ENCODE assay signal across 19 mouse cellular contexts in genomic region chr11:86809828-86810227, GRCm38 (mm10). TPM values are rescaled to one million over a fixed set of nuclear protein-coding genes. Genes with fewer than 3 reads are reported as not detected.
DNase-seq lines count a peak whose midpoint lies in the region; ATAC-seq and TF ChIP-seq lines count a peak whose summit lies in the region.
"Had no signal": no experiment of that assay in that cellular context is flagged by ENCODE, and none has a peak within 500 bp of the region (broad histone marks: within the 10 kb centered on the region; RNA-seq: fewer than 3 reads in every experiment).

No protein-coding gene starts in this region.

- 72% methylated on average over 4 of the region's 4 CpGs for WGBS in heart, adult 2 months
- WGBS in hindbrain, embryonic 11.5 days: 70% methylated on average over 4 of the region's 4 CpGs
- 69% methylated on average over 4 of the region's 4 CpGs for WGBS in midbrain, embryonic 13.5 days

- H3K4me2 ChIP-seq in hindbrain, embryonic 11.5 days (replicated peaks; ENCODE audit: low read depth, low read length): no peak overlapping the region
- no peak overlapping the region for H3K4me2 ChIP-seq in midbrain, embryonic 13.5 days (replicated peaks)
- H3K4me2 ChIP-seq: embryonic facial prominence, embryonic 12.5 days; forebrain, embryonic 13.5 days; forebrain, embryonic 15.5 days had no signal

- H3K27me3 ChIP-seq in heart, adult 2 months (ENCODE audit: control insufficient read depth, insufficient read depth, low read length): no peaks in the 10 kb centered on the region
- no peaks in the 10 kb centered on the region for H3K27me3 ChIP-seq in hindbrain, embryonic 11.5 days (ENCODE audit: control insufficient read depth, insufficient read depth, low read length)
- 0 out of 2 replicates have a peak, but pooled peaks cover 4% of the 10 kb centered on the region for H3K27me3 ChIP-seq in midbrain, embryonic 13.5 days
- H3K27me3 ChIP-seq: embryonic facial prominence, embryonic 12.5 days; forebrain, embryonic 13.5 days had no signal

- peaks cover 2% of the 10 kb centered on the region; the same call in 1 of the 2 replicates for H3K36me3 ChIP-seq in heart, adult 2 months (ENCODE audit: control insufficient read depth, insufficient read depth, low read length)
- no peaks in the 10 kb centered on the region for H3K36me3 ChIP-seq in hindbrain, embryonic 11.5 days (ENCODE audit: control insufficient read depth, insufficient read depth, low read length)
- peaks cover 3% of the 10 kb centered on the region; the same call in 1 of the 2 replicates for H3K36me3 ChIP-seq in midbrain, embryonic 13.5 days
- H3K36me3 ChIP-seq: embryonic facial prominence, embryonic 12.5 days had no signal

- H3K9me3 ChIP-seq in hindbrain, embryonic 11.5 days (ENCODE audit: control insufficient read depth, low read length): no peaks in the 10 kb centered on the region
- no peaks in the 10 kb centered on the region for H3K9me3 ChIP-seq in midbrain, embryonic 13.5 days
- H3K9me3 ChIP-seq: embryonic facial prominence, embryonic 10.5 days; embryonic facial prominence, embryonic 12.5 days; forebrain, embryonic 13.5 days; forebrain, embryonic 15.5 days had no signal

- intact Hi-C loops in heart, adult 2 months (cut with DNase I): no loop called here

- peak; percentile 4 for DNase-seq in heart, adult 11 months
- DNase-seq in heart, adult 2 months: no peak
- peak; percentile 53 for DNase-seq in induced T-regulatory cell, adult 2 months (ENCODE audit: low read depth)
- DNase-seq in hindbrain, embryonic 11.5 days (ENCODE audit: low spot score): no peak
- DNase-seq: adrenal gland, adult 8-10 months; adrenal gland, postnatal 14 days; adrenal gland, postnatal 36 days; B cell, adult 2 months; cerebellum, adult 11-12 months; cerebellum, adult 2 months; cerebellum, adult 9-10 months; cerebellum, postnatal 10 days; cerebellum, postnatal 25 days; forebrain, postnatal 0 days had no signal

- no peaks in the 10 kb centered on the region for H3K79me2 ChIP-seq in heart, adult 2 months (replicated peaks; ENCODE audit: control insufficient read depth, insufficient read depth, low read length)

- peaks cover 2% of the 10 kb centered on the region for H3K4me1 ChIP-seq in heart, adult 2 months (ENCODE audit: control insufficient read depth, insufficient read depth, low read length)
- H3K4me1 ChIP-seq in hindbrain, embryonic 11.5 days (replicated peaks; ENCODE audit: control insufficient read depth, insufficient read depth, low read length): no peaks in the 10 kb centered on the region; the same call in 1 of the 2 replicates
- H3K4me1 ChIP-seq in midbrain, embryonic 13.5 days (replicated peaks): peaks cover 10% of the 10 kb centered on the region

- ATAC-seq in hindbrain, embryonic 11.5 days (ENCODE audit: low FRiP score): no peak
- no peak for ATAC-seq in midbrain, embryonic 13.5 days
- ATAC-seq: forebrain, embryonic 13.5 days; forebrain, embryonic 15.5 days; forebrain, postnatal 0 days had no signal

- H3K9ac ChIP-seq in heart, adult 2 months (ENCODE audit: low read depth, low read length): no peak overlapping the region
- H3K9ac ChIP-seq in hindbrain, embryonic 11.5 days (ENCODE audit: low read depth, low read length): no peak overlapping the region
- no peak overlapping the region for H3K9ac ChIP-seq in midbrain, embryonic 13.5 days (replicated peaks)
- H3K9ac ChIP-seq: embryonic facial prominence, embryonic 12.5 days; forebrain, embryonic 13.5 days; forebrain, embryonic 15.5 days; forebrain, postnatal 0 days had no signal

- no peak for TF ChIP-seq POLR2A in heart, adult 2 months (IDR thresholded peaks at IDR 0.05; ENCODE audit: insufficient read depth, low read depth, low read length)

- TF ChIP-seq CTCF in heart, adult 2 months (IDR thresholded peaks at IDR 0.05): no peak

- no peak for TF ChIP-seq EP300 in heart, adult 2 months (IDR thresholded peaks at IDR 0.05; ENCODE audit: insufficient read depth, low read depth, low read length)

- no peak overlapping the region for H3K27ac ChIP-seq in heart, adult 2 months
- H3K27ac ChIP-seq in hindbrain, embryonic 11.5 days (ENCODE audit: low read depth, low read length): no peak overlapping the region
- no peak overlapping the region for H3K27ac ChIP-seq in midbrain, embryonic 13.5 days
- H3K27ac ChIP-seq: embryonic facial prominence, embryonic 10.5 days; embryonic facial prominence, embryonic 12.5 days; forebrain, embryonic 13.5 days; forebrain, embryonic 15.5 days had no signal

- H3K4me3 ChIP-seq in heart, adult 2 months: no peak overlapping the region
- no peak overlapping the region for H3K4me3 ChIP-seq in hindbrain, embryonic 11.5 days (ENCODE audit: low read depth, low read length)
- no peak overlapping the region for H3K4me3 ChIP-seq in midbrain, embryonic 13.5 days (replicated peaks)
- H3K4me3 ChIP-seq: embryonic facial prominence, embryonic 10.5 days; embryonic facial prominence, embryonic 12.5 days; forebrain, embryonic 13.5 days; forebrain, embryonic 15.5 days had no signal

RNA-seq across cellular contexts. Expression of gene Dhx40, which starts 2.3 kb away (rescaled TPM):
- 10 to 100 TPM; 13.8 to 18.1 TPM for total RNA-seq in heart, adult 2 months (2021)
- polyA plus RNA-seq in heart, adult 2 months (2012; rRNA removed): 3.6 and 6.0 TPM in 2 replicates
- polyA plus RNA-seq in hindbrain, embryonic 11.5 days (2014; fragmentation: Nextera tagmentation; extraction: Ambion mirVana): 52.6 and 52.7 TPM in 2 replicates
- polyA plus RNA-seq in midbrain, embryonic 13.5 days (2015; fragmentation: Nextera tagmentation; extraction: Ambion mirVana): 34.2 and 35.4 TPM in 2 replicates

RNA-seq across cellular contexts. Expression of gene Cltc, which starts 52.5 kb away (rescaled TPM):
- 100 to 1,000 TPM; 143 to 147 TPM for total RNA-seq in heart, adult 2 months (2021)
- polyA plus RNA-seq in heart, adult 2 months (2012; rRNA removed): 63.2 and 101 TPM in 2 replicates
- 173 and 188 TPM in 2 replicates for polyA plus RNA-seq in hindbrain, embryonic 11.5 days (2014; fragmentation: Nextera tagmentation; extraction: Ambion mirVana)
- 142 and 147 TPM in 2 replicates for polyA plus RNA-seq in midbrain, embryonic 13.5 days (2015; fragmentation: Nextera tagmentation; extraction: Ambion mirVana)

Comparison
In these comparisons a context has a peak if more than half of its experiments do, and no peak if none do; other contexts are left out.
1. DNase-seq: peak in heart, adult 11 months (single experiment) and induced T-regulatory cell, adult 2 months (single experiment); none in heart, adult 2 months (0 of 2) and hindbrain, embryonic 11.5 days (single experiment).